Mouse (Mus musculus) liver, postnatal 0 days (tissue): Measurements from ENCODE around the gene Chn2.

Experiments used
- CTCF ChIP-seq: sonication (generic); IDR thresholded peaks from 2 replicates; pipeline ENCODE4 v1.5.1; 2016; ENCODE audit warnings: antibody characterized with exemption, low read depth
- EP300 ChIP-seq: IDR thresholded peaks from 2 replicates; pipeline ENCODE4 v1.6.1; 2016; ENCODE audit warnings: antibody characterized with exemption, low read depth, mild to moderate bottlenecking

DNA sequence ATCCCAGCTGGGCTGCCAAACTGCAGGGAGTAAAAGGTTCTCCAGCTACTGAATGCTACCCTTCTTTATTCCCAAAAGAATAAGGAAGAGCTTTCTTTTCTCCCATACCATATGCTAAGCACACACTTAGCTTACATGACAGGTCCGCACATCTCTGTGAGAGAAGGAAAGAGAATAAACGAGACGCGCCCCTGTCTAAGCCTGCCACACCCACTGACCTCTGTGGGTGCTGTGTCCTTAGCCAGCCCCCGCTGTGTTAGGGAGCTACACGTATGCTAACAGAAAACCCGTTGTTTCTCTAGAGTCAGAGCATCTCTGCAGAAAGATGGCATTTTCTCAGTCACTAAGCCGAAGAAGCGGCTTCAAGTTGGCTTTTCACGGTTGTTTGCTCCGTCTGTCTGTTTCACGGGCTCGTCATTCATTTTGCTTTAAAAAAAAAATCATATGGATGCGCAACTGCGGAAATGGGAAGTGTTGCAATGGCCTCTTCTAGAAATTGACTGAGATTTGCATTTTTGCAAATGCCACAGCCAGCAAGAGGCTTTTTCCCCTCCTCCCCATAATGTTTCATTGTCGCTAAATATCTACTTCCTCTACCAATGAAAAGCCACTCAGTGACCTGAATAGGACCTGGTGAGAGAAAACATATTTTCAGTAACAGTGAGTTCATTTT lies 30.8 kb upstream of the Chn2 start:
- TF ChIP-seq CTCF: no peak
- TF ChIP-seq EP300: no peak
